Mouse (Mus musculus): ENCODE results near the gene Hoxb9. TPM values are rescaled to one million over a fixed set of nuclear protein-coding genes. Genes with fewer than 3 reads are reported as not detected.

The Hoxb9 gene
- polyA plus RNA-seq, 1 experiment from 2014 or later: 7.2 TPM

DNA sequence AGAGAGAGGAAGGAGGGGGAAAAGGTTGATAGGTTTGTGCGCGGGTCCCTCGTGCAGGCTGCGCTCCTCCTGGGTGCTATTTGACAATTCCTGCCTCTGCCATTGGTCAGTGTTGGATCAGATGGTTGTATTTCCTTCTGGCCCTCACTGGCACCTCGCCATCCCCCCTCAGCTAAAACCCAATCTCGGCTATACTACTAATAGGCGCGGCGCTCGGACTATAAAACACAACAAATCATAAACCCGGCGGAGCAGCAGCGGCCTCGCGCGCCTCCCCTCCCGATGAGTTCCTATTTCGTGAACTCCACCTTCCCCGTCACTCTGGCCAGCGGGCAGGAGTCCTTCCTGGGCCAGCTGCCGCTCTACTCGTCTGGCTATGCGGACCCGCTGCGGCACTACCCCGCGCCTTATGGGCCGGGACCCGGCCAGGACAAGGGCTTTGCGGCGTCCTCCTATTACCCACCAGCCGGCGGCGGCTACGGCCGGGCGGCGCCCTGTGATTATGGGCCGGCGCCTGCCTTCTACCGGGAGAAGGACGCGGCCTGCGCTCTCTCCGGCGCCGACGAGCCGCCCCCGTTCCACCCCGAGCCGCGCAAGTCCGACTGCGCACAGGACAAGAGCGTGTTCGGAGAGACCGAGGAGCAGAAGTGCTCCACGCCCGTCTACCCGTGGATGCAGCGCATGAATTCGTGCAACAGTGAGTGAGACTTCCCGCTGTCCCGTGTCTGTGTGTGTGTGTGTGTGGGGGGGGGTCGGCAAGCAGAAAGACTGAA, 27.8 kb downstream of the Hoxb9 start:
- under 1% methylated on average over 63 of the region's 66 CpGs for WGBS
- Histone ChIP-seq H3K27me3 (peaks cover 95% of the 10 kb centered on the region), H3K9ac (peak overlapping the region; percentile 99), H3K9me3 (no peaks in the 10 kb centered on the region), H3K4me1 (replicated peaks) (peaks cover 3% of the 10 kb centered on the region), H3K27ac (peak overlapping the region; percentile 100), H3K4me2 (peak overlapping the region; percentile 83), H3K36me3 (no peaks in the 10 kb centered on the region), H3K4me3 (peak overlapping the region; percentile 57)
- no peak for ATAC-seq (ENCODE audit: low FRiP score)

DNA sequence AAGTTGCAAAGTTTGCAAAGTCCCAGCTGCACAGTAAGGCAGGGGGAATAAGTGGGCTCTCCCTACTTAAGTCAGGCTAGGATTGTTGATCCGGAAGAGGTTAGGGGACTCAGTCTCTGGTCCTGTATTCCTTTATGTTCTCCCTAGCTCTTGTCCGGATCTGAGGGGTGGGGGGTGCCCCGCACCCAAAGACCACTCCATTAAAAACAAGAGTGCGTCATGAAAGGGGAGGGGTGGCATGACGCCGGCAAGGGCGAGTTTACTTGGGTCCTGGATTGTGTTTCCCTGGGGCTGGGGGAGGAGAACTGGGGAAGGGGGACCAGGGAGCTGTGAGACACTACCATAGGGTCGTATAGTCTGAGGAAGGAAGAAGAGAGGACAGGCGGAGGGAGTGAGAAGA, 28.5 kb downstream of the Hoxb9 start:
- Histone ChIP-seq H3K4me1 (replicated peaks) (peaks cover 3% of the 10 kb centered on the region), H3K9me3 (no peaks in the 10 kb centered on the region), H3K27ac (peak overlapping the region; percentile 100), H3K27me3 (peaks cover 95% of the 10 kb centered on the region), H3K36me3 (no peaks in the 10 kb centered on the region), H3K4me2 (peak overlapping the region; percentile 83), H3K9ac (peak overlapping the region; percentile 99), H3K4me3 (peak overlapping the region; percentile 57)
- ATAC-seq (ENCODE audit: low FRiP score): no peak
- under 1% methylated on average over 9 of the region's 9 CpGs for WGBS

DNA sequence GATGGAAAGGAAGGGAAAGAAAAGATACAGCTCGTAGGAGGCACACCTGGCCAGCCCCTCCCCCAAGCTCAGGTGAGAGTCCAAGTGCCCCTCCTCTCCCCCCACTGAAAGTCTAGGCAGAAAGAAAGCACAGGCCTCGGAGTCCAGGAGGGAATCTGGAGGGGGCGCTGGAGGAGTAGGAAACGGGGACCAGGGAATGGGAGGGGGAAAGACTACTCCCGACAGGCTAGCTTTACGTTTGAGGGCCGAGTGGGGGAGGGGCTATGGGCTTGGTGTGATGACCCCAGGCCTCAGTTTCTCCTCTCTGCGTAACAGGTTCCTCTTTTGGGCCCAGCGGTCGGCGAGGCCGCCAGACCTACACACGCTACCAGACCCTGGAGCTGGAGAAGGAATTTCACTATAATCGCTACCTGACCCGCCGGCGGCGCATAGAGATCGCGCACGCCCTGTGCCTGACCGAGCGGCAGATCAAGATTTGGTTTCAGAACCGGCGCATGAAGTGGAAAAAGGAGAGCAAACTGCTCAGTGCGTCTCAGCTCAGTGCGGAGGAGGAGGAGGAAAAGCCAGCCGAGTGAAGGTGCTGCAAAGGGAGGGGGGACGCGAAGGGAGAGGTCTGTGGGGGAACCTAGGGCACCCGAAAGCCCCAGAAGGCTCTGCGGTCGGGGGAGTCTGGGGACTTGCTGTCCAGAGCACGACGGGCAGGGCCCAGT, 29.3 kb downstream of the Hoxb9 start:
- Histone ChIP-seq H3K36me3 (no peaks in the 10 kb centered on the region), H3K4me2 (peak overlapping the region; percentile 83), H3K9me3 (no peaks in the 10 kb centered on the region), H3K9ac (peak overlapping the region; percentile 99), H3K4me1 (replicated peaks) (peaks cover 4% of the 10 kb centered on the region), H3K27ac (peak overlapping the region; percentile 100), H3K27me3 (peaks cover 96% of the 10 kb centered on the region), H3K4me3 (peak overlapping the region; percentile 57)
- WGBS: under 1% methylated on average over 32 of the region's 35 CpGs
- ATAC-seq (ENCODE audit: low FRiP score): no peak

DNA sequence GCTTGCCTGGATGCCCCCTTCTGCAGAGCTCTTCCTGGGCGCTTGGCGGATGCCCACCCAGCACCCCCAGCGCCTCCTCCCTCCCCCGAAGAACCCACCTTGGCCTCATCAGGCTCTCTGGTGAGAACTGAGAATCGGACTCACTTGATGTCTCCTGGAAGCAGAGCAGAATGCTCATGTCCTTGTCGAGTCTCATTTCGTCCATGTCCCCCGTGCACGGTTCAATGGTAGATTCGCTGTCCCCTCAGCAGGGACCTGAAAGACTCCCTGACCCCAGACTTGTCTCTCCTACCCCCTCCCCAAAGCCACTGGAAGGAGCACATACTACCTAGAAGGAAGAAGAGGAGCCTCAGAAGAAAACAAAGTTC, 29.8 kb downstream of the Hoxb9 start:
- Histone ChIP-seq H3K4me2 (peak overlapping the region; percentile 83), H3K4me3 (peak overlapping the region; percentile 57), H3K27ac (peak overlapping the region; percentile 100), H3K36me3 (no peaks in the 10 kb centered on the region), H3K4me1 (replicated peaks) (peaks cover 7% of the 10 kb centered on the region), H3K9ac (peak overlapping the region; percentile 99), H3K27me3 (peaks cover 96% of the 10 kb centered on the region), H3K9me3 (no peaks in the 10 kb centered on the region)
- ATAC-seq (ENCODE audit: low FRiP score): no peak
- 3% methylated on average over 10 of the region's 10 CpGs for WGBS

DNA sequence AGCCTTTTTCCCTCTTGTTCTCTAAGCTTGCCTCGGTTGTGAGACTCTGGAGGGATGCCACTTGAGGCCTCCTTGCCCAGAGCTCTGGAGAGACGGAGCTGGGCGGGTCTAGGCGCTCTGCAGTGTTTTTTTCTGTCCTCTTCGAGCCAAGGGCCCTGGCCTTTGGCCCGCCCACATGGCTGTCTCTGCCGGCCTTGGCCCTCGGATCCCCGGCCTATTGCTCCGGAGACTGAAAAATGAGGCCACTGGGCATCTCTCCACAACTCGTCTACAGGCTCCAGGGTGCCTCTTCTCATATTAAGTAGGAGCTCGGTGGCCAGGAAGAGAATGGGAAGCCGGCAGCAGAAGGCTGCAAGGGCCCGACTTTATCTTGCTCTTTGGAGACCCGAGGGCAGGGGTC, 30.6 kb downstream of the Hoxb9 start:
- peaks cover 96% of the 10 kb centered on the region for H3K27me3 ChIP-seq
- H3K4me2 ChIP-seq: peak overlapping the region; percentile 83
- H3K4me1 ChIP-seq (replicated peaks): peaks cover 7% of the 10 kb centered on the region
- ATAC-seq (ENCODE audit: low FRiP score): no peak
- H3K9me3 ChIP-seq: no peaks in the 10 kb centered on the region
- peak overlapping the region; percentile 57 for H3K4me3 ChIP-seq
- peak overlapping the region; percentile 100 for H3K27ac ChIP-seq
- H3K36me3 ChIP-seq: no peaks in the 10 kb centered on the region
- H3K9ac ChIP-seq: peak overlapping the region; percentile 99
- WGBS: 0% methylated on average over 15 of the region's 15 CpGs

DNA sequence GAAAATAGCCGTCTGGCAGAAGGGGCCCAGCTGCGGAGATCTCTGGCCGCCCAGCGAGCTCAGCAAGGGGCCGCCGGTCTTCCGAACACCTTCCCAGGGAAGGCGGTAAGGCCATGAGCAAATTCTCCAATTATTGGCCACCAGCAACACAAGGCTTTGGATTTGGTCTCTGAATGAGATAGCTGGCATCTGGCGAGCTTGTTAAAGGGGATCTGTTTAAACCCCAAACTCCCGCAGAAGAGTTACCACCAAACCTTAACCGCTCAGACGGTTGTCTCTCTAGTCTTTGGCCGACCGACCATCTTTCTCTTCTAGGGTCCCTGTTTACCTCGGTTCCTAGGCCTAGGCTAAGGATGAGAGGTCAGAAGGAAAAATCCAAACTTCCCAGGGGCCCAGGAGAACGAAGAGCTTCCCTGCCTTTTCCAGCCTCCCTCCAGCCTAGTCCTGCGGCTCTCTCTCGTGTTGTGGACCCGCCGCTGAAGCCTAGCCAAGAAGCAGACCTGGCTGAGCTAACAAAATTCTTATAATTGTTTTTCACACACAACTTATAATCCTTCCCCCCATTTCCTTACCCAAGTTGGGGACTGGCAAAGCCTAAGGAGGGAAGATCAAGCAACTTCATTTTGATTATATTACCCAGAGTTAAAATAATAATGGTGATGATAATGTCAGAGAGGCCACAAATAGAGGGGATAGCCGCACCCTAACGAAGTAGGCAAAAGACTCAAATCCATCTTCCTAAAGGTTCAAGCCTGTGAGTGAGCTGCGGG, 31.3 kb downstream of the Hoxb9 start:
- 2% methylated on average over 23 of the region's 23 CpGs for WGBS
- Histone ChIP-seq H3K9me3 (no peaks in the 10 kb centered on the region), H3K9ac (peak overlapping the region; percentile 99), H3K27ac (peak overlapping the region; percentile 100), H3K4me1 (replicated peaks) (peaks cover 7% of the 10 kb centered on the region), H3K4me3 (peak overlapping the region; percentile 57), H3K27me3 (peaks cover 96% of the 10 kb centered on the region), H3K4me2 (peak overlapping the region; percentile 83), H3K36me3 (no peaks in the 10 kb centered on the region)
- no peak for ATAC-seq (ENCODE audit: low FRiP score)

DNA sequence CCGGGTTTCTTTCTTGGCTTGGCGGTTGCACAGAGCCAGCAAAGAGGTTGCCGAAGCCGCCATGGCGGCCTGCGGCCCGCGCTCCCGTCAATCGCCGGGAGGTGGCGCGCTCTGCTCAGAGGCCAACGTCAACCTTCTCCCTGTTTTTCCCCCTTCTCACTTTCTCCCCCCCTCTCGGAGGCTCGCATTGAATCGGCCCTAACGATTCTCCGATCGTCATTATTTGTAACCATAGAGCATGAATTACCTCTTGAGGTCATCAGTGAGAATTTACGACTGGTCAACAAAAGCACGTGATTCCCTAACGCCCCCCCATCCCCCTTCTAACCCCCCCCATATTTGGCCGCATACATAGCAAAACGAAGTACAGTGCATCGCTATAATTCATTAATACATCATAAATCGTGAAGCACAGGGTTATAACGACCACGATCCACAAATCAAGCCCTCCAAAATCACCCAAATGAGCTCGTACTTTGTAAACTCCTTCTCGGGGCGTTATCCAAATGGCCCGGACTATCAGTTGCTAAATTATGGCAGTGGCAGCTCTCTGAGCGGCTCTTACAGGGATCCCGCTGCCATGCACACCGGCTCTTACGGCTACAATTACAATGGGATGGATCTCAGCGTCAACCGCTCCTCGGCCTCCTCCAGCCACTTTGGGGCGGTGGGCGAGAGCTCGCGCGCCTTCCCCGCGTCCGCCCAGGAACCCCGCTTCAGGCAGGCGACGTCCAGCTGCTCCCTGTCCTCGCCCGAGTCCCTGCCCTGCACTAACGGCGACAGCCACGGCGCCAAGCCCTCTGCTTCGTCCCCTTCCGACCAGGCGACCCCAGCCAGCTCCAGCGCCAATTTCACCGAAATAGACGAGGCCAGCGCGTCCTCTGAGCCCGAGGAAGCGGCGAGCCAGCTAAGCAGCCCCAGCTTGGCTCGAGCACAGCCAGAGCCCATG, 32.2 kb downstream of the Hoxb9 start, which contains the start of gene Hoxb5:
Gene Hoxb5 (plus strand): TSS at position 186 of the 949 bp plus-strand sequence.
- no peaks in the 10 kb centered on the region for H3K36me3 ChIP-seq
- H3K27me3 ChIP-seq: peaks cover 96% of the 10 kb centered on the region
- peak; percentile 44; the same call in 1 of the 2 replicates for ATAC-seq (ENCODE audit: low FRiP score)
- H3K27ac ChIP-seq: peak within 1 kb of the TSS; percentile 100
- peak within 1 kb of the TSS; percentile 83 for H3K4me2 ChIP-seq
- H3K4me1 ChIP-seq (replicated peaks): peaks cover 7% of the 10 kb centered on the region
- peak within 1 kb of the TSS; percentile 99 for H3K9ac ChIP-seq
- H3K4me3 ChIP-seq: peak within 1 kb of the TSS; percentile 57
- H3K9me3 ChIP-seq: no peaks in the 10 kb centered on the region
- WGBS: under 1% methylated on average over 68 of the region's 69 CpGs

DNA sequence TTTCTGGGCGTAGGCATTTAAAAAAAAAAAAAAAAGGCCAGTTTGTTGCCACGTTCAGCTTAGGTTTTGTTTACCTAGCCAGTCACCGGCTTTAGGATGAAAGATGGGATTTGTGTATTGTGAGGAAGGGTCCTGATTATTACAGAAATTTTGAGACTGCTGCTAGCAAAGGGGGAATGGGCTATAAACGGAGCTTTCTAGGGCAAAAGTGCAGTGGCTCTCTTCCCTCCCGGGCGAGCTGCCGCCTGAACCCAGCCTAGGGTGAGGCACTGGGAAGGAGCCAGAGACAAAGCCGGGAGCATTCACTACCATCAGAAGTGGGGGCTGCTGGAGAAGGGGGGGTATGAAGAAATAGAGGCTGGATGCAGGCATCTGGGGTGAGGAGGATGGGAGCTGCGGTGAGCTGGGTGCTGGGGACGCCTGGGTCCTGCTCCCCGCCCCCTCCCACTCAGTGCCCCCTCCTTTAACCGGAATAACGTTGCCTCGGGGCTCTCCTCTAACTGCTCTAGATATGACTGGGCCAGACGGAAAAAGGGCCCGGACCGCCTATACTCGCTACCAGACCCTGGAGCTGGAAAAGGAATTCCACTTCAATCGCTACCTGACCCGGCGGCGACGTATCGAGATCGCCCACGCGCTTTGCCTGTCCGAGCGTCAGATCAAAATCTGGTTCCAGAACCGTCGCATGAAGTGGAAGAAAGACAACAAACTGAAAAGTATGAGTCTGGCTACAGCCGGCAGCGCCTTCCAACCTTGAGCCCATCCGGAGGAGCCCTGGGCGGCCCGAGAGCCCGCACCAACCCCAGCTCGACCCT, 33.3 kb downstream of the Hoxb9 start:
- H3K4me2 ChIP-seq: peak overlapping the region; percentile 83
- H3K4me1 ChIP-seq (replicated peaks): peaks cover 7% of the 10 kb centered on the region; the same call in 1 of the 2 replicates
- peak overlapping the region; percentile 99 for H3K9ac ChIP-seq
- ATAC-seq (ENCODE audit: low FRiP score): no peak
- WGBS: 2% methylated on average over 38 of the region's 38 CpGs
- H3K27me3 ChIP-seq: peaks cover 99% of the 10 kb centered on the region
- peak overlapping the region; percentile 100 for H3K27ac ChIP-seq
- H3K9me3 ChIP-seq: no peaks in the 10 kb centered on the region
- no peaks in the 10 kb centered on the region for H3K36me3 ChIP-seq
- peak overlapping the region; percentile 57 for H3K4me3 ChIP-seq

DNA sequence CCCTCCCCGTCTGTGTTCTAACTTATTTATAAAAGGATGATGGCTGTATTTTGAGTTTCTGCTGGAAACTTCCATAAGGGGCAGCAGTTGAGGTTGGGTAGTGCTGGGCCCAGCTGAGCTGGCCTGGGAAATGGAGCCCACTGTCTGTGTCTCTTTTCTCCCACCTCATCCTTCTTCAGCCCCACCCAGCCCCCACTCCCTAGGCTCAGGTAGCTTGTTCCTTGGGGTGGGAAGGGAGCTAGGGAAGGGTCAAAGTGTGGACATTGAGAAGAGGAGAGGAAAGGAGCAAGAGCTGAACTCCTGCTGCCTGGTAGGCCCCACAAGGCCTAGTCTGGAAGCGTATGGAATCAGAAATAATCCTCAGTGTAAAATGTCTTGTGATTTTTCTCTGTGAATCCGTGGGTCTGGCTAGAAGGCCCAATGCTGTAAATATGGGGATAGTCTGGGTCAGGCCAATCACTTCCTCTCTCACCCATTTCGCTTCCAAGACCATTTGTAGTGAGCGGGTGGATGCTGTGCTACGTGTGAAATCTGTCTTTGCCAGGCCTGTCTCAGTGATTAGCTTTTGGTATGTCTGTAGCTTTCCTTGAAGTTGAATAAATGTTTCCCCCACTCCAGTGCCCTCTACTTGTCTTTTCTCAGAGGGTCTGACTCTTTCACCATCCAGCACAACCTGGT, 34.4 kb downstream of the Hoxb9 start:
- no peak for ATAC-seq (ENCODE audit: low FRiP score)
- H3K36me3 ChIP-seq: no peaks in the 10 kb centered on the region
- peak overlapping the region; percentile 99 for H3K9ac ChIP-seq
- no peaks in the 10 kb centered on the region for H3K9me3 ChIP-seq
- peak overlapping the region; percentile 100 for H3K27ac ChIP-seq
- peaks cover 99% of the 10 kb centered on the region for H3K27me3 ChIP-seq
- peak overlapping the region; percentile 57 for H3K4me3 ChIP-seq
- H3K4me2 ChIP-seq: peak overlapping the region; percentile 83
- H3K4me1 ChIP-seq (replicated peaks): peaks cover 14% of the 10 kb centered on the region
- WGBS: 27% methylated on average over 6 of the region's 6 CpGs

DNA sequence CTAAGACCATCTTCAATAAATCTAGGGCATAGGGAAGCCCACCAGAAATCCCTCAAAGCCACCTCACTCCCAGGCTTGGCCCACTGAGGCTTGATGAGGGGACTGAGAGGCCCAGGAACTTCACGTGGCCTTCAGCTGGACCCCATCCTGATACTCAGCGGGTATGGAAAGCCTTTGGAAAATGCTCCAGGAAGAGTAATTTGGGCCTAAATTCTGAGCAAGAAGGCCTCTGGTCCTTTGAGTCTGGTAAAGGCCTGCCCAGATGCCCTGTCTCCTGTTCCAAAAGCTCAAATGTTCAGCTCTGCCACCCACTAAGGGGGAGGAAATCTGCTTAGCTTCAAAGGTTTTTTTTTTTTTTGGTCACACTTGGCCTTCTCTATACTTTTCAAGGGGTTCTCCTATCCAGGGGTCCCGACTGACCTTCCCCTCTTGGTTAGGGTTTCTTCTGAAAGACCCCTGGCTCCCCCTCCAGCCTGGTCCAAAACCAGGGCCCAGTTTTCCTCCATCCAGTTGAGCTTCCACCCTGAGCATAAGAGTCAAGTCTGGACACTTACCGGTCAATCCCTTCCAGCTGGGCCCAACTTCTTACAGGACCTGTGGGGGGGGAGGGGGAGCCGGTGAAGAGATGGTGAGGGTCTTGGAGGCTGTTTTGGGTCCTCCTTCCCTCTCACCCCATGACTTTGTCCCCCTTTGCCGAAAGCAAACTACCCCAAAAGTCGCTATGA, 35.1 kb downstream of the Hoxb9 start:
- peak overlapping the region; percentile 57 for H3K4me3 ChIP-seq
- ATAC-seq (ENCODE audit: low FRiP score): no peak
- H3K36me3 ChIP-seq: no peaks in the 10 kb centered on the region
- peak overlapping the region; percentile 99 for H3K9ac ChIP-seq
- peaks cover 99% of the 10 kb centered on the region for H3K27me3 ChIP-seq
- peaks cover 18% of the 10 kb centered on the region for H3K4me1 ChIP-seq (replicated peaks)
- peak overlapping the region; percentile 83 for H3K4me2 ChIP-seq
- peak overlapping the region; percentile 100 for H3K27ac ChIP-seq
- WGBS: 7% methylated on average over 7 of the region's 7 CpGs
- no peaks in the 10 kb centered on the region for H3K9me3 ChIP-seq
